ENCODE assay signal across 8 mouse cellular contexts in the genomic region with DNA sequence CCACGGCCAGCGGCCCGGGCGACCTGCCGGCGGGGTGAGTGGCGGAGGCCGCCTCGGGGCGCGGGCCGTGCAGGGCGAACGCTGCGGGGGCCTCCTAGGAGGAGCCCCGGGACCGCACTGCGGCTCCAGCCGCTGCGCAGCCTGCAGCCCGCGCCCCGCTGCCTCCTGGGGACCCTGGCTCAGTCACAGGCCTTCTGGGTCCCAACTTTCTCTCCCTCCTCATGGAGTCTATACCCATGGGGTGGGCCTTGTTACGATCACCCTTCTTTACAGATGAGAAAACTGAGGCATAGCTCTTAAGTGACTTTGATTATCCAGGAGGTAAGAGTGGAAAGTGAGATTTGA. TPM values are rescaled to one million over a fixed set of nuclear protein-coding genes. Genes with fewer than 3 reads are reported as not detected.
DNase-seq lines count a peak whose midpoint lies in the region; ATAC-seq and TF ChIP-seq lines count a peak whose summit lies in the region.

No protein-coding gene starts in this region.

- H3K4me2 ChIP-seq in heart, embryonic 12.5 days, result peak overlapping the region; percentile 95
- peak overlapping the region; percentile 100 for H3K4me2 ChIP-seq in forebrain, embryonic 13.5 days
- H3K4me2 ChIP-seq in liver, embryonic 13.5 days, result peak overlapping the region; percentile 89

- peak overlapping the region; percentile 76 for H3K4me3 ChIP-seq in heart, embryonic 12.5 days
- H3K4me3 ChIP-seq in ES-Bruce4 (ENCODE audit: low read depth, low read length), result peak overlapping the region; percentile 53
- H3K4me3 ChIP-seq in forebrain, embryonic 13.5 days, result peak overlapping the region; percentile 64
- H3K4me3 ChIP-seq in liver, embryonic 13.5 days (replicated peaks), result peak overlapping the region; percentile 78

- peaks cover 13% of the 10 kb centered on the region for H3K36me3 ChIP-seq in heart, embryonic 12.5 days
- no peaks in the 10 kb centered on the region for H3K36me3 ChIP-seq in ES-Bruce4 (ENCODE audit: control insufficient read depth, insufficient read depth, low read length, poor library complexity, severe bottlenecking)
- H3K36me3 ChIP-seq in forebrain, embryonic 13.5 days (ENCODE audit: poor library complexity, severe bottlenecking), result no peaks in the 10 kb centered on the region
- H3K36me3 ChIP-seq in liver, embryonic 13.5 days, result peaks cover 25% of the 10 kb centered on the region

- WGBS in heart, embryonic 12.5 days, result 5% methylated on average over 24 of the region's 24 CpGs
- 4% methylated on average over 13 of the region's 24 CpGs for WGBS in forebrain, embryonic 13.5 days
- WGBS in liver, embryonic 13.5 days (ENCODE audit: insufficient replicate concordance), result 4% methylated on average over 24 of the region's 24 CpGs

- H3K9me3 ChIP-seq in heart, embryonic 12.5 days (replicated peaks), result no peaks in the 10 kb centered on the region
- no peaks in the 10 kb centered on the region for H3K9me3 ChIP-seq in ES-Bruce4 (replicated peaks; ENCODE audit: control insufficient read depth, insufficient read depth, low read length, poor library complexity, severe bottlenecking)
- H3K9me3 ChIP-seq in forebrain, embryonic 13.5 days (replicated peaks), result no peaks in the 10 kb centered on the region
- H3K9me3 ChIP-seq in liver, embryonic 13.5 days (replicated peaks), result no peaks in the 10 kb centered on the region

- no peak for TF ChIP-seq CTCF in ES-Bruce4 (IDR thresholded peaks at IDR 0.05; ENCODE audit: low read depth, low read length)

- peaks cover 40% of the 10 kb centered on the region for H3K4me1 ChIP-seq in heart, embryonic 12.5 days (replicated peaks)
- H3K4me1 ChIP-seq in ES-Bruce4 (ENCODE audit: control insufficient read depth, insufficient read depth, low read length), result no peaks in the 10 kb centered on the region
- peaks cover 16% of the 10 kb centered on the region for H3K4me1 ChIP-seq in forebrain, embryonic 13.5 days
- H3K4me1 ChIP-seq in liver, embryonic 13.5 days (replicated peaks), result peaks cover 93% of the 10 kb centered on the region

- H3K27ac ChIP-seq in heart, embryonic 12.5 days (ENCODE audit: poor library complexity, severe bottlenecking), result peak overlapping the region; percentile 86
- H3K27ac ChIP-seq in ES-Bruce4 (ENCODE audit: insufficient read depth, low read length), result no peak overlapping the region
- H3K27ac ChIP-seq in forebrain, embryonic 13.5 days, result no peak overlapping the region
- H3K27ac ChIP-seq in liver, embryonic 13.5 days, result peak overlapping the region; percentile 98

- H3K27me3 ChIP-seq in heart, embryonic 12.5 days (replicated peaks), result no peaks in the 10 kb centered on the region
- no peaks in the 10 kb centered on the region; the same call in 1 of the 2 replicates for H3K27me3 ChIP-seq in ES-Bruce4 (ENCODE audit: control insufficient read depth, insufficient read depth, low read length, poor library complexity, severe bottlenecking)
- H3K27me3 ChIP-seq in forebrain, embryonic 13.5 days, result peaks cover 10% of the 10 kb centered on the region; the same call in 1 of the 2 replicates
- H3K27me3 ChIP-seq in liver, embryonic 13.5 days, result no peaks in the 10 kb centered on the region

- no peak for TF ChIP-seq EP300 in ES-Bruce4 (IDR thresholded peaks at IDR 0.05; ENCODE audit: insufficient read depth, low read depth, low read length)

- intact Hi-C loops in heart, postnatal 25 days (cut with DNase I), result loop anchor here (5.0 kb wide), 1 partner anchor 125 kb away; the partner anchor contains the start of gene Eps15

- ATAC-seq in heart, embryonic 12.5 days (ENCODE audit: insufficient number of reproducible peaks, low FRiP score), result no peak
- ATAC-seq in forebrain, embryonic 13.5 days, result peak; percentile 34
- no peak for ATAC-seq in liver, embryonic 13.5 days (ENCODE audit: low read depth)

- peak overlapping the region; percentile 83 for H3K9ac ChIP-seq in heart, embryonic 12.5 days
- peak overlapping the region; percentile 75 for H3K9ac ChIP-seq in ES-Bruce4 (ENCODE audit: low read depth, poor library complexity, severe bottlenecking)
- H3K9ac ChIP-seq in forebrain, embryonic 13.5 days, result peak overlapping the region; percentile 80
- peak overlapping the region; percentile 92 for H3K9ac ChIP-seq in liver, embryonic 13.5 days

- DNase-seq in heart, postnatal 25 days (ENCODE audit: low spot score), result no peak
- DNase-seq in liver, embryonic 13.5 days, result no peak
- DNase-seq in thymus, postnatal 25 days, result no peak
- DNase-seq in adrenal gland, adult (ENCODE audit: inconsistent age in 2 of 2, low spot score in 1 of 2), result no peak
- no peak for DNase-seq in layer of hippocampus, postnatal 25 days (ENCODE audit: extremely low spot score in 1 of 2, low spot score in 1 of 2)

- no peak for TF ChIP-seq POLR2A in ES-Bruce4 (IDR thresholded peaks at IDR 0.05; ENCODE audit: insufficient read depth, low read length)

RNA-seq across cellular contexts. Expression of gene Ttc39a, which starts 0.7 kb away (rescaled TPM):
- 11.6 and 11.8 TPM in 2 replicates for polyA plus RNA-seq in heart, embryonic 12.5 days (2016; fragmentation: Nextera tagmentation; extraction: Ambion mirVana)
- 1 to 10 TPM; 1.1 to 2.1 TPM for total RNA-seq in heart, postnatal 25 days (2021)
- polyA plus RNA-seq in ES-Bruce4 (2011; ENCODE audit: insufficient read depth, insufficient read length, low read depth, missing spikeins), result 2.1 and 3.0 TPM in 2 replicates
- polyA plus RNA-seq in forebrain, embryonic 13.5 days (2015; fragmentation: Nextera tagmentation; extraction: Ambion mirVana), result 0.86 and 1.0 TPM in 2 replicates
- polyA plus RNA-seq in liver, embryonic 13.5 days (2015; fragmentation: Nextera tagmentation; extraction: Ambion mirVana), result 14.2 and 14.7 TPM in 2 replicates
- 1 to 10 TPM; 1.1 to 1.9 TPM for total RNA-seq in layer of hippocampus, postnatal 25 days (2021)

Comparison
In these comparisons a context has a peak if more than half of its experiments do, and no peak if none do; other contexts are left out.
1. H3K27ac ChIP-seq: peak in heart, embryonic 12.5 days (single experiment) and liver, embryonic 13.5 days (single experiment); none in ES-Bruce4 (single experiment) and forebrain, embryonic 13.5 days (single experiment).
2. Peak in every context shown above with its lines, with median percentiles within 50 percentile points of each other: H3K4me2 ChIP-seq, H3K4me3 ChIP-seq and H3K9ac ChIP-seq.